Mouse (Mus musculus) ES-E14 (cell line): ENCODE results near the gene Cdiptos.

Source experiments
- CHD2 ChIP-seq: IDR thresholded peaks from 2 replicates; pipeline ENCODE4 v1.6.1; 2014; ENCODE audit warnings: mild to moderate bottlenecking, low read depth, low read length, inconsistent platforms
- HCFC1 ChIP-seq: IDR thresholded peaks from 2 replicates; pipeline ENCODE4 v1.6.1; 2012; ENCODE audit warnings: low read length, inconsistent platforms, borderline replicate concordance; ENCODE audit not compliant: insufficient read depth
- MAFK ChIP-seq: IDR thresholded peaks from 2 replicates; pipeline ENCODE4 v1.6.1; 2014; ENCODE audit warnings: mild to moderate bottlenecking, low read depth, low read length, inconsistent platforms; ENCODE audit not compliant: insufficient read depth
- ZNF384 ChIP-seq: IDR thresholded peaks from 2 replicates; pipeline ENCODE4 v1.6.1; 2012; ENCODE audit warnings: low read depth, low read length, inconsistent platforms

DNA sequence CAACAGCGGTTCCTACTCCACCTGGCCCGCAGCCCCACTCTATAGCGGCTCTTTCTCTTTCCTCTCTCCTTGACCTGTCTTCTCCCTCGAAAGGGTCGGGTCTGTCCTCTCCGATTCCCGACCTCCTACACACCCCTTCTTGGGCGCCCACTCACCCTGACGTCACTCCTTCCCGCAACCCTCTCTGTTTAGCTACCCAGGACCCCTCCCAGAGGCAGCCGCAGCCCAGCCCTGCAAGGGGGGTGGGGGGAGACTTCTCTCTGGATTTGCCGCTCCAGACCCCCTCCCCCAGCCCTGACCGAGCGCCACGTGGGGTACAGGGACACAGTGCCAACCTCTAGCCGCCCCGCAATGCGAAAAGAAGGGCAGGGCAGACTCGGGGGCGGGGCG, 26.5 kb downstream of the Cdiptos start, which contains the start of gene Asphd1:
- TF ChIP-seq ZNF384 (no peak), CHD2 (no peak), MAFK (no peak), HCFC1 (peak; percentile 30; the same call in 1 of the 2 replicates)
